In genomic region chr9:66685730-66686129, GRCm38 (mm10) we compare ENCODE assay signal across 15 mouse cellular contexts.
"Had no signal": no experiment of that assay in that cellular context is flagged by ENCODE, and none has a peak within 500 bp of the region (broad histone marks: within the 10 kb centered on the region; RNA-seq: fewer than 3 reads in every experiment).

No protein-coding gene starts in this region.

- H3K36me3 ChIP-seq: neural tube, embryonic 13.5 days; neural tube, embryonic 15.5 days; stomach, embryonic 15.5 days had no signal

- H3K4me3 ChIP-seq: neural tube, embryonic 13.5 days; neural tube, embryonic 15.5 days; stomach, embryonic 15.5 days had no signal

- H3K27me3 ChIP-seq: neural tube, embryonic 13.5 days; neural tube, embryonic 15.5 days; stomach, embryonic 15.5 days had no signal

- H3K9me3 ChIP-seq: neural tube, embryonic 13.5 days; neural tube, embryonic 15.5 days; stomach, embryonic 15.5 days had no signal

- DNase-seq: retina, postnatal 1 day; right cerebral cortex, adult 18-20 months; right cerebral cortex, postnatal 14 days; right cerebral cortex, postnatal 25 days; right cerebral cortex, postnatal 4 days; spleen, adult 18-20 months; thymus, adult 18-20 months; thymus, adult 2 months; thymus, postnatal 14 days; thymus, postnatal 36 days; thymus, postnatal 4 days had no signal

- H3K4me1 ChIP-seq: neural tube, embryonic 13.5 days; neural tube, embryonic 15.5 days; stomach, embryonic 15.5 days had no signal

- H3K9ac ChIP-seq: neural tube, embryonic 13.5 days; neural tube, embryonic 15.5 days; stomach, embryonic 15.5 days had no signal

- H3K4me2 ChIP-seq: neural tube, embryonic 13.5 days; neural tube, embryonic 15.5 days; stomach, embryonic 15.5 days had no signal

- H3K27ac ChIP-seq: neural tube, embryonic 13.5 days; neural tube, embryonic 15.5 days; stomach, embryonic 15.5 days; stomach, postnatal 0 days had no signal
